Mouse (Mus musculus) kidney, embryonic 14.5 days (tissue): ENCODE results near the gene Prmt7. TPM values are rescaled to one million over a fixed set of nuclear protein-coding genes. Genes with fewer than 3 reads are reported as not detected.

ENCODE experiments used
- ATAC-seq: fragments of 200-750 bp; cut with Nextera tagmentation; 2 replicates; pipeline ENCODE4 v1.8.0; 2017; ENCODE audit warnings: moderate number of reproducible peaks, mild to moderate bottlenecking, moderate TSS enrichment, moderate library complexity; ENCODE audit not compliant: low FRiP score, low TSS enrichment
- H3K27ac ChIP-seq: fragments of 300-500 bp; sonication (generic); 2 replicates; pipeline ENCODE4 v1.5.1; 2014; ENCODE audit warnings: low read depth, mild to moderate bottlenecking, low read length, moderate library complexity, mixed read lengths
- H3K27me3 ChIP-seq: fragments of 300-500 bp; sonication (generic); 2 replicates; pipeline ENCODE4 v1.6.1; 2014; ENCODE audit warnings: mild to moderate bottlenecking, low read length; ENCODE audit not compliant: control insufficient read depth, insufficient read depth
- H3K36me3 ChIP-seq: fragments of 300-500 bp; sonication (generic); 2 replicates; pipeline ENCODE4 v1.6.1; 2014; ENCODE audit warnings: low read length, mixed read lengths; ENCODE audit not compliant: control insufficient read depth, insufficient read depth
- H3K4me1 ChIP-seq: fragments of 300-500 bp; sonication (generic); 2 replicates; pipeline ENCODE4 v1.6.1; 2014; ENCODE audit warnings: low read length, mixed read lengths; ENCODE audit not compliant: control insufficient read depth, insufficient read depth
- H3K4me2 ChIP-seq: fragments of 300-500 bp; sonication (generic); replicated peaks from 2 replicates; pipeline ENCODE4 v1.6.1; 2014; ENCODE audit warnings: low read depth, mild to moderate bottlenecking, low read length
- H3K4me3 ChIP-seq: fragments of 300-500 bp; sonication (generic); 2 replicates; pipeline ENCODE4 v1.5.1; 2014; ENCODE audit warnings: mild to moderate bottlenecking, low read length
- H3K9ac ChIP-seq: fragments of 300-500 bp; sonication (generic); 2 replicates; pipeline ENCODE4 v1.6.1; 2014; ENCODE audit warnings: low read depth, mild to moderate bottlenecking, low read length, moderate library complexity
- H3K9me3 ChIP-seq: fragments of 300-500 bp; sonication (generic); 2 replicates; pipeline ENCODE4 v1.6.1; 2016; ENCODE audit warnings: low read length; ENCODE audit not compliant: control insufficient read depth
- WGBS: fragments of 180-500 bp; shearing (Covaris S2); extraction: QIAGEN DNeasy Blood & Tissue Kit; methylation state at CpG from one replicate; pipeline ENCODE4 v1.1.7; 2014; 5-methylcytosine and 5-hydroxymethylcytosine counted together
- polyA plus RNA-seq: library from polyadenylated mRNA; unstranded; fragments of >200 nt; fragmentation: Nextera tagmentation; extraction: Ambion mirVana; gene quantifications from 2 replicates; pipeline ENCODE4 v1.2.1, GENCODE M21; 2014

The Prmt7 gene
- polyA plus RNA-seq, 1 experiment from 2014 or later = 59.1 TPM

GRCm38 (mm10) chr8:106237106-106237505, 26.4 kb downstream of the Prmt7 start:
- Histone ChIP-seq H3K9ac (no peak overlapping the region), H3K4me1 (no peaks in the 10 kb centered on the region), H3K9me3 (no peaks in the 10 kb centered on the region), H3K27me3 (no peaks in the 10 kb centered on the region), H3K36me3 (peaks cover 47% of the 10 kb centered on the region), H3K4me3 (no peak overlapping the region), H3K27ac (no peak overlapping the region), H3K4me2 (no peak overlapping the region)
- no peak for ATAC-seq
- WGBS = 87% methylated on average over 5 of the region's 5 CpGs

- H3K4me3 ChIP-seq = no peak overlapping the region
- no peak overlapping the region for H3K27ac ChIP-seq
- H3K9ac ChIP-seq = no peak overlapping the region
- H3K36me3 ChIP-seq = peaks cover 77% of the 10 kb centered on the region
- no peaks in the 10 kb centered on the region for H3K4me1 ChIP-seq
- 76% methylated on average over 4 of the region's 4 CpGs for WGBS
- no peaks in the 10 kb centered on the region for H3K9me3 ChIP-seq
- H3K27me3 ChIP-seq = no peaks in the 10 kb centered on the region
- no peak for ATAC-seq
- H3K4me2 ChIP-seq = no peak overlapping the region
Measured at GRCm38 (mm10) chr8:106250186-106250585, 39.5 kb downstream of the Prmt7 start.

GRCm38 (mm10) chr8:106258169-106258568, 47.4 kb downstream of the Prmt7 start:
- H3K9ac ChIP-seq = no peak overlapping the region
- 20% methylated on average over 1 of the region's 1 CpGs for WGBS
- no peak for ATAC-seq
- peaks cover 3% of the 10 kb centered on the region; the same call in 1 of the 2 replicates for H3K36me3 ChIP-seq
- no peaks in the 10 kb centered on the region for H3K4me1 ChIP-seq
- H3K4me3 ChIP-seq = no peak overlapping the region
- H3K27me3 ChIP-seq = no peaks in the 10 kb centered on the region
- H3K27ac ChIP-seq = no peak overlapping the region
- H3K4me2 ChIP-seq = no peak overlapping the region
- H3K9me3 ChIP-seq = no peaks in the 10 kb centered on the region

- Histone ChIP-seq H3K27me3 (no peaks in the 10 kb centered on the region), H3K9me3 (no peaks in the 10 kb centered on the region), H3K4me3 (no peak overlapping the region), H3K27ac (no peak overlapping the region), H3K36me3 (no peaks in the 10 kb centered on the region; the same call in 1 of the 2 replicates), H3K4me1 (no peaks in the 10 kb centered on the region), H3K9ac (no peak overlapping the region), H3K4me2 (no peak overlapping the region)
- 89% methylated on average over 10 of the region's 10 CpGs for WGBS
- ATAC-seq = no peak
Measured at GRCm38 (mm10) chr8:106259579-106260255, 49.0 kb downstream of the Prmt7 start.

- no peak for ATAC-seq
- Histone ChIP-seq H3K9ac (no peak overlapping the region), H3K27ac (no peak overlapping the region)
Measured at GRCm38 (mm10) chr8:106260894-106261293, 50.2 kb downstream of the Prmt7 start.

GRCm38 (mm10) chr8:106262343-106262742, 51.6 kb downstream of the Prmt7 start:
- WGBS = 53% methylated on average over 5 of the region's 5 CpGs
- H3K36me3 ChIP-seq = no peaks in the 10 kb centered on the region; the same call in 1 of the 2 replicates
- H3K4me1 ChIP-seq = no peaks in the 10 kb centered on the region
- no peaks in the 10 kb centered on the region for H3K27me3 ChIP-seq
- H3K9ac ChIP-seq = no peak overlapping the region
- no peaks in the 10 kb centered on the region for H3K9me3 ChIP-seq
- H3K4me2 ChIP-seq = no peak overlapping the region
- ATAC-seq = no peak
- H3K27ac ChIP-seq = no peak overlapping the region
- H3K4me3 ChIP-seq = no peak overlapping the region

More at GRCm38 (mm10) chr8:106260894-106261293, 50.2 kb downstream of the Prmt7 start:
- Histone ChIP-seq H3K4me3 (no peak overlapping the region), H3K4me2 (no peak overlapping the region), H3K36me3 (no peaks in the 10 kb centered on the region; the same call in 1 of the 2 replicates), H3K4me1 (no peaks in the 10 kb centered on the region), H3K9me3 (no peaks in the 10 kb centered on the region), H3K27me3 (no peaks in the 10 kb centered on the region)
- 84% methylated on average over 4 of the region's 4 CpGs for WGBS

- 90% methylated on average over 4 of the region's 4 CpGs for WGBS
- no peak overlapping the region for H3K27ac ChIP-seq
- no peaks in the 10 kb centered on the region for H3K27me3 ChIP-seq
- no peaks in the 10 kb centered on the region; the same call in 1 of the 2 replicates for H3K36me3 ChIP-seq
- no peaks in the 10 kb centered on the region for H3K4me1 ChIP-seq
- ATAC-seq = no peak
- no peaks in the 10 kb centered on the region for H3K9me3 ChIP-seq
- no peak overlapping the region for H3K4me3 ChIP-seq
- no peak overlapping the region for H3K4me2 ChIP-seq
- H3K9ac ChIP-seq = no peak overlapping the region
Measured at GRCm38 (mm10) chr8:106263928-106264327, 53.2 kb downstream of the Prmt7 start.

GRCm38 (mm10) chr8:106265398-106265797, 54.7 kb downstream of the Prmt7 start:
- Histone ChIP-seq H3K4me1 (no peaks in the 10 kb centered on the region), H3K4me3 (no peak overlapping the region), H3K4me2 (no peak overlapping the region), H3K27ac (no peak overlapping the region), H3K36me3 (no peaks in the 10 kb centered on the region; the same call in 1 of the 2 replicates), H3K9ac (no peak overlapping the region), H3K27me3 (no peaks in the 10 kb centered on the region), H3K9me3 (no peaks in the 10 kb centered on the region)
- ATAC-seq = no peak
- 87% methylated on average over 17 of the region's 17 CpGs for WGBS

GRCm38 (mm10) chr8:106268710-106269346, 58.1 kb downstream of the Prmt7 start:
- no peak overlapping the region for H3K27ac ChIP-seq
- 58% methylated on average over 5 of the region's 5 CpGs for WGBS
- H3K9ac ChIP-seq = no peak overlapping the region
- H3K36me3 ChIP-seq = no peaks in the 10 kb centered on the region
- no peaks in the 10 kb centered on the region for H3K4me1 ChIP-seq
- no peak overlapping the region for H3K4me3 ChIP-seq
- no peaks in the 10 kb centered on the region for H3K27me3 ChIP-seq
- H3K4me2 ChIP-seq = no peak overlapping the region
- no peak for ATAC-seq
- no peaks in the 10 kb centered on the region for H3K9me3 ChIP-seq
